Mouse (Mus musculus) hindlimb bud, embryonic 11.5 days (tissue): Measurements from ENCODE around the gene Gm5901.

ENCODE experiments used
- DNase-seq: peaks from one replicate; pipeline ENCODE4 v3.0.0-alpha.2; 2012; ENCODE audit warnings: low read depth, low spot score; ENCODE audit errors: extremely low spot score

Gm5901 gene

GRCm38 (mm10) chr7:105399935-105400624, 25.2 kb downstream of the Gm5901 start, which contains the start of gene Fam160a2:
Fam160a2 (minus strand) TSS chr7:105400054.
- DNase-seq = peak; percentile 93

- DNase-seq = no peak
Observed at GRCm38 (mm10) chr7:105404268-105404667, 29.4 kb downstream of the Gm5901 start, which contains the start of gene Cnga4. Cnga4 (plus strand) TSS chr7:105404568.

GRCm38 (mm10) chr7:105406322-105406721, 31.5 kb downstream of the Gm5901 start:
- no peak for DNase-seq

- peak; percentile 37 for DNase-seq
Observed at GRCm38 (mm10) chr7:105411874-105412632, 37.2 kb downstream of the Gm5901 start.

GRCm38 (mm10) chr7:105414385-105414784, 39.5 kb downstream of the Gm5901 start:
- no peak for DNase-seq

- no peak for DNase-seq
Observed at GRCm38 (mm10) chr7:105416529-105416928, 41.7 kb downstream of the Gm5901 start.

GRCm38 (mm10) chr7:105418106-105418505, 43.3 kb downstream of the Gm5901 start:
- no peak for DNase-seq

GRCm38 (mm10) chr7:105420903-105421302, 46.1 kb downstream of the Gm5901 start:
- no peak for DNase-seq

- no peak for DNase-seq
Observed at GRCm38 (mm10) chr7:105424368-105424767, 49.5 kb downstream of the Gm5901 start.

- DNase-seq = no peak
Observed at GRCm38 (mm10) chr7:105425424-105426043, 50.7 kb downstream of the Gm5901 start, which contains the start of gene Cckbr. Cckbr (plus strand) TSS chr7:105425731.

- DNase-seq = no peak
Observed at GRCm38 (mm10) chr7:105426051-105426450, 51.2 kb downstream of the Gm5901 start.
